Mouse (Mus musculus): ENCODE data around the gene Cpeb1.

- TF ChIP-seq TAL1 (IDR thresholded peaks at IDR 0.05; ENCODE audit: low read length) (no peak), GATA1 (IDR thresholded peaks at IDR 0.05; ENCODE audit: low read length) (no peak)
Measured at GRCm38 (mm10) chr7:81311130-81311529, 144.1 kb downstream of the Cpeb1 start.
